Mouse (Mus musculus): ENCODE data around the gene Cilp. TPM values are rescaled to one million over a fixed set of nuclear protein-coding genes. Genes with fewer than 3 reads are reported as not detected.
"Not testable (repeated sequence)": the region's sequence is repeated elsewhere in the genome, so short reads cannot be mapped to it uniquely, and the experiment has no call there.

Cilp gene
- polyA plus RNA-seq, 1 experiment from 2014 or later: 0.41 TPM

GRCm38 (mm10) chr9:65288252-65288651, 23.3 kb downstream of the Cilp start:
- not testable (repeated sequence) for H3K4me2 ChIP-seq (replicated peaks); H3K4me1 ChIP-seq; H3K9me3 ChIP-seq (replicated peaks); H3K9ac ChIP-seq; ATAC-seq (ENCODE audit: low FRiP score); H3K27me3 ChIP-seq; H3K4me3 ChIP-seq; H3K27ac ChIP-seq; H3K36me3 ChIP-seq
- 88% methylated on average over 5 of the region's 5 CpGs for WGBS

DNA sequence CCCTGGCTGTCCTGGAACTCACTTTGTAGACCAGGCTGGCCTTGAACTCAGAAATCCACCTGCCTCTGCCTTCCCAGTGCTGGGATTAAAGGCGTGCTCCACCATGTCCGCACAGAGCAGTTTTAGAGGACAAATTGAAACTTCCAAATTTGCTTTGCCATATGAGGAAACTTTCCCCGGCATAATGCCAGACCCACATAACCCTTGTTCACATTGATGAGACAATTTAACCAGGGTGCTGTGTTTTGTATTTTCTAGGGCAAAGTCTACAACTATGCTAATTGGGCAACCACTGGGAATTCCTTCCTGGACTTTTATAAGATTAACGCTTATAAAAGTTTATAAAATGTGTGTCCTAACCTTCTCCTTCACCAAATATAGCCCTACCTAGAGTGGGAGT, 25.0 kb downstream of the Cilp start:
- no peaks in the 10 kb centered on the region for H3K27me3 ChIP-seq
- H3K4me3 ChIP-seq: no peak overlapping the region
- no peaks in the 10 kb centered on the region for H3K36me3 ChIP-seq
- H3K4me2 ChIP-seq (replicated peaks): no peak overlapping the region
- no peak overlapping the region for H3K27ac ChIP-seq
- WGBS: 90% methylated on average over 4 of the region's 4 CpGs
- no peak overlapping the region for H3K9ac ChIP-seq
- no peak for ATAC-seq (ENCODE audit: low FRiP score)
- H3K9me3 ChIP-seq (replicated peaks): no peaks in the 10 kb centered on the region
- peaks cover 10% of the 10 kb centered on the region for H3K4me1 ChIP-seq

GRCm38 (mm10) chr9:65292421-65292820, 27.4 kb downstream of the Cilp start:
- H3K4me1 ChIP-seq: peaks cover 20% of the 10 kb centered on the region
- H3K4me2 ChIP-seq (replicated peaks): no peak overlapping the region
- no peaks in the 10 kb centered on the region for H3K36me3 ChIP-seq
- no peak overlapping the region for H3K27ac ChIP-seq
- H3K27me3 ChIP-seq: no peaks in the 10 kb centered on the region
- WGBS: 95% methylated on average over 3 of the region's 3 CpGs
- H3K9me3 ChIP-seq (replicated peaks): no peaks in the 10 kb centered on the region
- H3K4me3 ChIP-seq: no peak overlapping the region
- ATAC-seq (ENCODE audit: low FRiP score): no peak
- H3K9ac ChIP-seq: no peak overlapping the region

DNA sequence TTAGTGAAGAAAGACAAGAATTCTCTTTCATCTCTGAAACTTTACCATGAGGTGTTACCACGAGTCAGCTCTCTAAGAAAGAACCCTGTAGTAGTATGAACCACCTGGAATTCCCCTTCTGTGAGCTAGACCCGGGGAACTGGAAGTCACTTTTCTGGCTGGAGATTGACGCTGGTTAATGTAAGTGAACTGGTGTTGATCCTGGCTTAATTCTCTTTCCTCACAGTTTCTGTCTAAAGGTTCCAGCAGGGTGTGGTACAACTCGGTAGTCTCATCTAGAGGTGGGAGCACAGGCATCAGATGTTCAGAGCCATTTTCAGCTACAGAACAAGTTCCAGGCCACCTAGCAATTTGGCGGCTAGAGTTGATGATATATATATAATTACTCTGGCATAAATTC, 28.1 kb downstream of the Cilp start:
- no peaks in the 10 kb centered on the region for H3K36me3 ChIP-seq
- peak overlapping the region; percentile 96 for H3K9ac ChIP-seq
- 37% methylated on average over 5 of the region's 5 CpGs for WGBS
- H3K4me3 ChIP-seq: peak overlapping the region; percentile 95
- no peaks in the 10 kb centered on the region for H3K9me3 ChIP-seq (replicated peaks)
- peaks cover 20% of the 10 kb centered on the region for H3K4me1 ChIP-seq
- no peaks in the 10 kb centered on the region for H3K27me3 ChIP-seq
- H3K4me2 ChIP-seq (replicated peaks): peak overlapping the region; percentile 54
- no peak for ATAC-seq (ENCODE audit: low FRiP score)
- 0 out of 2 replicates have a peak overlapping the region, but pooled peaks have one; percentile 19 for H3K27ac ChIP-seq

GRCm38 (mm10) chr9:65293580-65293972, 28.6 kb downstream of the Cilp start:
- no peaks in the 10 kb centered on the region for H3K9me3 ChIP-seq (replicated peaks)
- peaks cover 20% of the 10 kb centered on the region for H3K4me1 ChIP-seq
- H3K4me2 ChIP-seq (replicated peaks): peak overlapping the region; percentile 54
- no peaks in the 10 kb centered on the region for H3K36me3 ChIP-seq
- peak overlapping the region; percentile 19; the same call in 1 of the 2 replicates for H3K27ac ChIP-seq
- no peaks in the 10 kb centered on the region for H3K27me3 ChIP-seq
- peak overlapping the region; percentile 95 for H3K4me3 ChIP-seq
- 2% methylated on average over 9 of the region's 9 CpGs for WGBS
- H3K9ac ChIP-seq: peak overlapping the region; percentile 96
- peak; percentile 23; the same call in 1 of the 2 replicates for ATAC-seq (ENCODE audit: low FRiP score)

GRCm38 (mm10) chr9:65293973-65294715, 29.2 kb downstream of the Cilp start, which contains the start of gene Clpx:
Gene Clpx, plus strand, starts transcription at chr9:65294260.
- Histone ChIP-seq H3K4me2 (replicated peaks) (peak within 1 kb of the TSS; percentile 88), H3K4me1 (peaks cover 20% of the 10 kb centered on the region), H3K27ac (peak within 1 kb of the TSS; percentile 91), H3K9me3 (replicated peaks) (no peaks in the 10 kb centered on the region), H3K27me3 (no peaks in the 10 kb centered on the region), H3K4me3 (peak within 1 kb of the TSS; percentile 95), H3K9ac (peak within 1 kb of the TSS; percentile 96), H3K36me3 (0 out of 2 replicates have a peak, but pooled peaks cover 3% of the 10 kb centered on the region)
- WGBS: under 1% methylated on average over 70 of the region's 71 CpGs
- peak; percentile 97 for ATAC-seq (ENCODE audit: low FRiP score)

GRCm38 (mm10) chr9:65294716-65295378, 29.9 kb downstream of the Cilp start:
- Histone ChIP-seq H3K27ac (peak overlapping the region; percentile 91; the same call in 1 of the 2 replicates), H3K27me3 (no peaks in the 10 kb centered on the region), H3K9me3 (replicated peaks) (no peaks in the 10 kb centered on the region), H3K36me3 (peaks cover 6% of the 10 kb centered on the region; the same call in 1 of the 2 replicates), H3K4me2 (replicated peaks) (peak overlapping the region; percentile 88), H3K4me1 (peaks cover 20% of the 10 kb centered on the region), H3K9ac (peak overlapping the region; percentile 96), H3K4me3 (peak overlapping the region; percentile 95)
- peak; percentile 46 for ATAC-seq (ENCODE audit: low FRiP score)
- WGBS: 4% methylated on average over 28 of the region's 28 CpGs

- 100% methylated on average over 2 of the region's 2 CpGs for WGBS
- no peak for ATAC-seq (ENCODE audit: low FRiP score)
- no peak overlapping the region for H3K9ac ChIP-seq
These were observed 32.1 kb downstream of the Cilp start for GRCm38 (mm10) chr9:65297056-65297455.

GRCm38 (mm10) chr9:65298761-65299160, 33.8 kb downstream of the Cilp start:
- 89% methylated on average over 3 of the region's 3 CpGs for WGBS
- Histone ChIP-seq H3K36me3 (peaks cover 31% of the 10 kb centered on the region), H3K4me1 (peaks cover 13% of the 10 kb centered on the region), H3K27me3 (no peaks in the 10 kb centered on the region), H3K4me3 (no peak overlapping the region), H3K4me2 (replicated peaks) (no peak overlapping the region), H3K27ac (no peak overlapping the region), H3K9me3 (replicated peaks) (no peaks in the 10 kb centered on the region), H3K9ac (no peak overlapping the region)
- ATAC-seq (ENCODE audit: low FRiP score): no peak

More at GRCm38 (mm10) chr9:65297056-65297455, 32.1 kb downstream of the Cilp start:
- no peaks in the 10 kb centered on the region for H3K9me3 ChIP-seq (replicated peaks)
- no peak overlapping the region for H3K27ac ChIP-seq
- no peak overlapping the region for H3K4me3 ChIP-seq
- H3K4me1 ChIP-seq: peaks cover 20% of the 10 kb centered on the region
- H3K36me3 ChIP-seq: peaks cover 15% of the 10 kb centered on the region
- no peak overlapping the region for H3K4me2 ChIP-seq (replicated peaks)
- no peaks in the 10 kb centered on the region for H3K27me3 ChIP-seq

DNA sequence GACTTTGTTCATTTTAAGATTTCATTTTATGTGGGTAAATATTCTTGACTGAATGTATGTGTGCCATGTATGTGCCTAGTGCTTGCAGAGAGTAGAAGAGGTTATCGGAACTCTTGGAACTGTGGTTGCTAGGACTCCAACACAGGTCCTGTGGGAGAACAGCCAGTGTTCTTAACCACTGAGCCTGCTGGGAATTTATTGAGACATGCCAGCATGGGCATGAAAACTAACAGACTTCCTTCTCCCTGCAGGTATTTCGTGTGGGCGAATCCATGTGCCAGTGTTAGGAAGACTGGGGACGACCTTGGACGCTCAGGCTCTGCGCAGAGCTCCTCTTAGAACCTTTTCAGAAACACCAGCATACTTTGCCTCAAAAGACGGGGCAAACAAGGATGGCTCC, 34.7 kb downstream of the Cilp start:
- H3K36me3 ChIP-seq: peaks cover 37% of the 10 kb centered on the region
- no peak overlapping the region for H3K27ac ChIP-seq
- H3K4me2 ChIP-seq (replicated peaks): no peak overlapping the region
- no peak overlapping the region for H3K4me3 ChIP-seq
- H3K4me1 ChIP-seq: peaks cover 13% of the 10 kb centered on the region
- no peaks in the 10 kb centered on the region for H3K27me3 ChIP-seq
- WGBS: 94% methylated on average over 7 of the region's 7 CpGs
- ATAC-seq (ENCODE audit: low FRiP score): no peak
- H3K9me3 ChIP-seq (replicated peaks): no peaks in the 10 kb centered on the region
- no peak overlapping the region for H3K9ac ChIP-seq

GRCm38 (mm10) chr9:65302327-65302983, 37.5 kb downstream of the Cilp start:
- H3K9me3 ChIP-seq (replicated peaks): no peaks in the 10 kb centered on the region
- 97% methylated on average over 4 of the region's 4 CpGs for WGBS
- H3K4me2 ChIP-seq (replicated peaks): no peak overlapping the region
- ATAC-seq (ENCODE audit: low FRiP score): no peak
- no peaks in the 10 kb centered on the region for H3K4me1 ChIP-seq
- peaks cover 59% of the 10 kb centered on the region for H3K36me3 ChIP-seq
- H3K27ac ChIP-seq: no peak overlapping the region
- no peak overlapping the region for H3K4me3 ChIP-seq
- H3K9ac ChIP-seq: no peak overlapping the region
- no peaks in the 10 kb centered on the region for H3K27me3 ChIP-seq

DNA sequence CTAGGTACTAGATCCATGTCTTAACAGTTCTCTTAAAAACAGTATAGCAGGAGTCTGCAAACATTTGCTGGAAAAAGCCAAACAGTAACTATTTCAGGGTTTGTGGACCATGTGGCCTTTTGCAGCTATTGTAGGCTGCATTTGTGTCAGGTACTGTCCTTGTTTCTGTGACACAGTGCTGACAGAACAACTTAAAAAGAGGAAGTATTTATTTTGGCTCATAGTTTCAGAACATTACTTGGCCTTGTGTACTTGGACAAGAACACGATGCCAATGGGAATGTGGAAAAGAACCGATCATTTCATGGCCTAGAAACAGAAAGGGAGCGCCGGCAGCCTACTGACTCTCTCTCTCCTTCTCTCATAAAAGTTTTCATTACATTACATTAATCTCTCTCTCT, 38.6 kb downstream of the Cilp start:
- no peak overlapping the region for H3K27ac ChIP-seq
- no peak overlapping the region for H3K4me2 ChIP-seq (replicated peaks)
- no peaks in the 10 kb centered on the region for H3K27me3 ChIP-seq
- H3K4me3 ChIP-seq: no peak overlapping the region
- no peak overlapping the region for H3K9ac ChIP-seq
- no peaks in the 10 kb centered on the region for H3K9me3 ChIP-seq (replicated peaks)
- peaks cover 66% of the 10 kb centered on the region for H3K36me3 ChIP-seq
- no peak for ATAC-seq (ENCODE audit: low FRiP score)
- no peaks in the 10 kb centered on the region for H3K4me1 ChIP-seq
- WGBS: 96% methylated on average over 4 of the region's 4 CpGs
